Mouse (Mus musculus): ENCODE data around the gene Fbxw8.

- TF ChIP-seq CTCF (IDR thresholded peaks at IDR 0.05; ENCODE audit: control insufficient read depth, insufficient read depth, insufficient replicate concordance, low read depth, low read length) (no peak), POLR2A (IDR thresholded peaks at IDR 0.05; ENCODE audit: control insufficient read depth, low read depth, low read length) (no peak)
Observed at GRCm38 (mm10) chr5:118174310-118175009, 19.2 kb upstream of the Fbxw8 start.
